Mouse (Mus musculus): ENCODE results near the gene Kars.

Kars gene

DNA sequence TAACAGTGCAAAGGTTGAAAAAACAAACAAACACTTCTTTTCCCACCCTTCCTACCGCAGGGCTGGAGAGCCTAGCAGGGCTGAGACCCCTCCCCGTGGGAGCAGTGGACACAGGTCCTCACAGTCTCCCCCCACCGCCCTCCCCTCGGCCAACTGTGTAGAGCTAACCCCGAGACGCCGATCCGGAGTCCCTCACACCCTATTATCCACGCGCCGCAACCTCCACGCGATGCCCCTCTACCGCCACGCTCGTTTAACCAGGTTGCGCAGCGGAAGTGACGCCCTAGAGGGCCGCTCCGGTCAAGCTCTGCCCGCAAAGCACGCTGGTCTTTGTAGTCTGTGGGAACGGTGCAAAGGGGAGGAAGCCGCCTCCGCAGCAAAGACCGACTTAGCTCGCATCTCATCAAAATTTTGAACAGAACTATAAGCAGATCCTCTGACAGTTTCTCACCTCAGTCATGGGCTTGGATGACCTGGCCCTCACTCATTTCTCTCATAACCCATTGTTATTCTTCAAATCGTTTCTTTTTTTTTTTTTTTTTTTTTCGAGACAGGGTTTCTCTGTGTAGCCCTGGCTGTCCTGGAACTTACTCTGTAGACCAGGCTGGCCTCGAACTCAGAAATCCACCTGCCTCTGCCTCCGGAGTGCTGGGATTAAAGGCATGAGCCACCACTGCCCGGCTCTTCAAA is 19.0 kb downstream of the Kars start, which contains the start of gene Adat1:
Adat1 (minus strand) TSS at position 290 of the 690 bp plus-strand sequence.
- in situ Hi-C loops (cut with MboI; ENCODE audit: low pct_unique_long_range_greater_than_20kb in 1 of 2, low sequenced_read_pairs in 2 of 2, unreplicated experiment in 1 of 2) = no loop called here

DNA sequence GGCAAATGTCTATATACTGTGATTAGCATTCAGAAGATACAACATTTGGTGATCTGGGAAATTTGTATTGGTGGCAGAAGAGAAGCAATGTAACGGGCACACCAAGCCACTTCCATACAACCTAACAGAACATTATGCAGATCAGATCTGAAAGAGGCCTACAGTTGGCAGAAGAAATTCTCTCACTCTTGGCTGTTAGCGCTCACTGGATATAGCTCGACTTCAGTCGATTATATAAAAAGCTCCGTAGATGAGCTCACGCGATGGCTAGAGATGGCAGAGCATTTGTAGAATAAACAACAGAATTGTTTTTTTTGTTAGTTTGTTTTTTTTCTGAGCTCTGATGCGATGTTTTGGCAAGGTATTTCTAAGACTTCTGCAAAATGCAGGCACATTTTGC is 19.8 kb downstream of the Kars start:
- in situ Hi-C loops (cut with MboI; ENCODE audit: low pct_unique_long_range_greater_than_20kb in 1 of 2, low sequenced_read_pairs in 2 of 2, unreplicated experiment in 1 of 2) = no loop called here

DNA sequence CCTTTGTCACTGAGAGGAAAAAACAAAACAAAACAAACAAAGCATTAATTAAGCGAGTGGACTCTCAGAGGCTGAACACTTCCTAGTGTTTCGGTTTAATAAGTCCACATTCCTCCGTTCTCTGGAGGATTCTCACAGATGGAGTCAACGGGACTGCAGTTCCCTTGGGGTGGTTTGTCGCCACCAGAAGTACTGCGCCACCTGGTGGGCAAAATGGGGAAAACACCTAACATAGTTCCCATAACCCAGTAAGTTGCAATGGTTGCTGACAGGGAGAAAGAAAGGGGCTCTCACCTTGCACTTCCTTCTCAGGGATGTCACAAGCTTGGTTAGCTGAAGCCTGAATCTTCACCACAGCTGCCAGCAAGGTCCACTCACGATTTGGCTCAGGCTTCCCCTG is 21.2 kb downstream of the Kars start:
- in situ Hi-C loops (cut with MboI; ENCODE audit: low pct_unique_long_range_greater_than_20kb in 1 of 2, low sequenced_read_pairs in 2 of 2, unreplicated experiment in 1 of 2) = no loop called here

DNA sequence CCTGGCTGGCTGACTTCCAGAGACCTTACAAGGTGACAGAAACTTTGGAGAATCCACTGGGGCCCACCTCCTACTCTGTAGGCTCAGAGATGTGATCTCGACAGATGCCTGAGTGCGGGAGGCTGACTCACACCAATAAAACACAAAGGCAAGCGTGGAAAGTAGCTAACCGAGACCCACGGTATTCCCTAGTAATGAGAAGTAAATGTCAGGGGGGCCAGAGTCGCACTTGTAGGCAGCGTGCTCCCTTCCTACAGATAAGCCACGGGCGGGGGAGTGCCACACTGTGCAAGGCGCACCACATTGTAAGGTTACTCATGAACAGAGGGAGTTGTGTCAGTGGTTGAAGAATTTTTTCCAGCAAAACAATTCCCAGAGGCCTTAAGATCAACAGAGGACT is 26.6 kb downstream of the Kars start:
- in situ Hi-C loops (cut with MboI; ENCODE audit: low pct_unique_long_range_greater_than_20kb in 1 of 2, low sequenced_read_pairs in 2 of 2, unreplicated experiment in 1 of 2) = no loop called here

GRCm38 (mm10) chr8:111982116-111982515 is 29.0 kb downstream of the Kars start:
- in situ Hi-C loops (cut with MboI; ENCODE audit: low pct_unique_long_range_greater_than_20kb in 1 of 2, low sequenced_read_pairs in 2 of 2, unreplicated experiment in 1 of 2) = no loop called here

GRCm38 (mm10) chr8:111978147-111978546 is 33.0 kb downstream of the Kars start:
- in situ Hi-C loops (cut with MboI; ENCODE audit: low pct_unique_long_range_greater_than_20kb in 1 of 2, low sequenced_read_pairs in 2 of 2, unreplicated experiment in 1 of 2) = no loop called here

GRCm38 (mm10) chr8:111976326-111976725 is 34.8 kb downstream of the Kars start:
- in situ Hi-C loops (cut with MboI; ENCODE audit: low pct_unique_long_range_greater_than_20kb in 1 of 2, low sequenced_read_pairs in 2 of 2, unreplicated experiment in 1 of 2) = no loop called here

- in situ Hi-C loops (cut with MboI; ENCODE audit: low pct_unique_long_range_greater_than_20kb in 1 of 2, low sequenced_read_pairs in 2 of 2, unreplicated experiment in 1 of 2) = no loop called here
Measured at GRCm38 (mm10) chr8:111975706-111976105, 35.4 kb downstream of the Kars start.

DNA sequence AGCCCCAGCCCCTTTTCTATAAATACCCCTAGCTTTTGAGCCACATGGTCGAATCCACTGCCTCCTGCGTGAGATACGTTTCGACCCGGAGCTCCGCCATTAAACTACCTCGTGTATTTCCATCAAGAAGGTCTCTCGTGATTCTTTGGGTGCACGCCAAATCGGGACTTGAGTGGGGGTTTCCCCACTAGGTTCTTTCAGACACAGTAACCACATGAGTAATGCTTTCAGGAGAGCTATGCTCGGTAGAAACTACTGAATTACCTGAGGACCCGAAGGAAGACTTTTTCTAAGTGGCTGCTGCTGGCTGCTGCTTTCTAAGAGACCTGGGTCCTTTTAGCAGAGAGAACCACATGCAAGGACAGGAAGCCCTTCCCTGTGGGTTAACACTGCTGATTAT is 37.0 kb downstream of the Kars start:
- in situ Hi-C loops (cut with MboI; ENCODE audit: low pct_unique_long_range_greater_than_20kb in 1 of 2, low sequenced_read_pairs in 2 of 2, unreplicated experiment in 1 of 2) = no loop called here

GRCm38 (mm10) chr8:111968991-111969390 is 42.1 kb downstream of the Kars start:
- in situ Hi-C loops (cut with MboI; ENCODE audit: low pct_unique_long_range_greater_than_20kb in 1 of 2, low sequenced_read_pairs in 2 of 2, unreplicated experiment in 1 of 2) = no loop called here

DNA sequence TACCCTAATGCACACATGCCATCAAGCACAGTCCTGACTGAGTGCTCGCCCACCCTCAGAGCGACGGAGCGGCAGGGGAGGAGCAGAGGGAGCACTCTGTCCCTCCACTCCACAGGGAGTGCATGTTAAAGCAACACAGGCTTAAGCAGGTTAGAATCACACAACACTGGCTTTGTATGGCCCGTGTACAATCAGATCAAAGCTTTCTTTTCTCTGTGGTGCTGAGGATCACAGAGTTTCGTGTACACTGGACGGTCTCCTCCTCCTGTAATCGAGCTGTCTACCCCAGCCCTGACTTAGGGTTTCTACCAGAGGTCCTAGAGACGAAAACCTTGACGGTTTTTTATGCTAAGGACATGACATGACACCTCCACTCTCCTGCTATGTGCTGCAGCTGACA is 42.6 kb downstream of the Kars start:
- in situ Hi-C loops (cut with MboI; ENCODE audit: low pct_unique_long_range_greater_than_20kb in 1 of 2, low sequenced_read_pairs in 2 of 2, unreplicated experiment in 1 of 2) = no loop called here

DNA sequence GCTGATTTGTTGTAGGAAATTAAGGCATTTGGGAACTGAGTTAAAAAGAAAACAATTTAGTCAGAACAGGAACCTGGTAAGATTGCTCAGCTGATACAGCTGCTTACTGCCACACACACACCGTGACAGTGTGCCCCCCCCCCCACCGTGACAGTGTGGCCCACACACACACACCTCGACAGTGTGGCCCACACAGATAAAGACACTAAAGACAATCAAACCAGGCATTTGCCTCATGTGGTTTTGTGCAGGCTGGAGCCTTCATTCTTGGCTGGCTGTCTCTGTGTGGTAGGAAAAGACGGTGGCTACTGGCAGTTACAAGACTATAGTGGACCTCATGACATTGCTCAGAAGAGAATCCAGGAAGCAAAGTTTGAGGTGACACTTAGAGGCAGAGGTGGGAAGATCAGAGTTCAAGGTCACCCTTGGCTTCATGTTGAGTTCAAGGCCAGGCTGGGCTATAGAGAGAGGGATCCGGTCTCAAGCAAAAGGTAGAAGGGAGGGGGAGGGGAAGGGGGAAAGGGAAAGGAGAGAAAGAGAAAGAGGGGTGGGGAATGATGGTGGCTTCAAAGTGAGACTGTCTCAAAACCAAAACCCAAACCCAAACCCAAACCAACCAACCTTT is 43.8 kb downstream of the Kars start:
- in situ Hi-C loops (cut with MboI; ENCODE audit: low pct_unique_long_range_greater_than_20kb in 1 of 2, low sequenced_read_pairs in 2 of 2, unreplicated experiment in 1 of 2) = no loop called here

DNA sequence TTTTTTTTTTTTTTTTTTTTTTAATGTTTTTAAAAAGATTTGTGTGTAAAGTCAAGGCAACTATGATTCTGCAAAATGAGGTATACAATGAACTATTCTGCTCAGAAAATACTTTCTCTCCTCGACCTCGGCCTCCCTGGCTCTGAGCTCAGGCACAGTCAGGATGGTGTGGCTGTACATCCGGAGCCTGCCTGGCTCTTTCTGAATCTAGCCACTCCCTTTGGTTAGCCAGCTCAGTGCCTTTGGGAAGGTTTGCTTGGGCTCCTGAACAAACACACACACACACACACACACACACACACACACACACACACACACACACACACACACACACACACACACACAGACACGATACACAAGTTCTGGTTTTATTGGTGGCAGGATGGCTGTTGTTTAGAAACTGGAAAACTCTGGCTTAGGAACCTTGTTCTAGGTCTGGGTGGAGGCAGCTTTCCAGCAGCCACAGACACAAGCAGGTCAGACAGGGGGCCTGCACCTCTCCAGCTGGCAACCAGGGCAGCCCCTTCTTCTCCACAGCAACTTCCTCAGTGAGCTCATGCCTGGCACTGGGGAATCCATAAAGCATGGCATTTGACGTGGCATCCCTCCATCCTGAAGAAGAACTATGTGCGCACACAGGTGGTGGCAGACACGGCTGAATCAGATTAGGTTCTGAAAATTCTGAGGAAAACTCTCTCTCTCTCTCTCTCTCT is 46.1 kb downstream of the Kars start:
- in situ Hi-C loops (cut with MboI; ENCODE audit: low pct_unique_long_range_greater_than_20kb in 1 of 2, low sequenced_read_pairs in 2 of 2, unreplicated experiment in 1 of 2) = no loop called here

DNA sequence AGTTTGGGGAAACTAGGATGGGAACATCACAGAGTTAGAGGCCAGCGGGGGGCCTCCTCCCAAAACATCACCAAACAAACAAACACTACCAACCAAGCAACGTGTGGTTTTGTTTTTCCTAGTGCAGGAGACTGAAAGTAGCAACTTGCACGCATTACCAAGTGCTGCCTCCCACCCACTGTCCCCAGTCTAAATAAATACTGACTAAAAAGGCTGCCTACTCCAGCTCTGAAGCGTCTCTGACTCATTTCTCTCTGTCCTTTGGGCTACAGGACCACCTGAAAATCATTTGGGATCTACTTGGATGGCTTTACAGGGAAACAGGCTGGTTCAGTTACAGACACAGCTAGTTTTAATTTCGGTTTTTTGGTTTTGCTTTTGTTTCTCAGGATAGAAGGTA is 46.8 kb downstream of the Kars start:
- in situ Hi-C loops (cut with MboI; ENCODE audit: low pct_unique_long_range_greater_than_20kb in 1 of 2, low sequenced_read_pairs in 2 of 2, unreplicated experiment in 1 of 2) = no loop called here

- in situ Hi-C loops (cut with MboI; ENCODE audit: low pct_unique_long_range_greater_than_20kb in 1 of 2, low sequenced_read_pairs in 2 of 2, unreplicated experiment in 1 of 2) = no loop called here
Measured at GRCm38 (mm10) chr8:111963546-111963945, 47.6 kb downstream of the Kars start.

- in situ Hi-C loops (cut with MboI; ENCODE audit: low pct_unique_long_range_greater_than_20kb in 1 of 2, low sequenced_read_pairs in 2 of 2, unreplicated experiment in 1 of 2) = no loop called here
Measured at GRCm38 (mm10) chr8:111963091-111963490, 48.0 kb downstream of the Kars start.

GRCm38 (mm10) chr8:111962589-111962988 is 48.5 kb downstream of the Kars start:
- in situ Hi-C loops (cut with MboI; ENCODE audit: low pct_unique_long_range_greater_than_20kb in 1 of 2, low sequenced_read_pairs in 2 of 2, unreplicated experiment in 1 of 2) = no loop called here

- in situ Hi-C loops (cut with MboI; ENCODE audit: low pct_unique_long_range_greater_than_20kb in 1 of 2, low sequenced_read_pairs in 2 of 2, unreplicated experiment in 1 of 2) = no loop called here
Measured at GRCm38 (mm10) chr8:111961330-111961729, 49.8 kb downstream of the Kars start.

- in situ Hi-C loops (cut with MboI; ENCODE audit: low pct_unique_long_range_greater_than_20kb in 1 of 2, low sequenced_read_pairs in 2 of 2, unreplicated experiment in 1 of 2) = no loop called here
Measured at GRCm38 (mm10) chr8:111960591-111961321, 50.4 kb downstream of the Kars start.
